Mouse (Mus musculus) midbrain, embryonic 15.5 days (tissue): Measurements from ENCODE around the gene Pidd1. TPM values are rescaled to one million over a fixed set of nuclear protein-coding genes. Genes with fewer than 3 reads are reported as not detected.
"Not testable (repeated sequence)": the region's sequence is repeated elsewhere in the genome, so short reads cannot be mapped to it uniquely, and the experiment has no call there.

Experiments
- ATAC-seq: fragments of 200-750 bp; cut with Nextera tagmentation; replicated peaks from 2 replicates; pipeline ENCODE4 v1.8.0; 2017; ENCODE audit warnings: moderate TSS enrichment
- H3K27ac ChIP-seq: fragments of 300-500 bp; sonication (generic); 2 replicates; pipeline ENCODE4 v1.5.1; 2015; ENCODE audit warnings: mild to moderate bottlenecking, inconsistent platforms
- H3K27me3 ChIP-seq: fragments of 300-500 bp; sonication (generic); replicated peaks from 2 replicates; pipeline ENCODE4 v1.6.1; 2015; ENCODE audit warnings: inconsistent platforms
- H3K36me3 ChIP-seq: fragments of 300-500 bp; sonication (generic); replicated peaks from 2 replicates; pipeline ENCODE4 v1.6.1; 2015; ENCODE audit warnings: inconsistent platforms
- H3K4me1 ChIP-seq: fragments of 300-500 bp; sonication (generic); 2 replicates; pipeline ENCODE4 v1.6.1; 2015; ENCODE audit warnings: inconsistent platforms
- H3K4me2 ChIP-seq: fragments of 300-500 bp; sonication (generic); 2 replicates; pipeline ENCODE4 v1.6.1; 2015; ENCODE audit warnings: inconsistent platforms, mild to moderate bottlenecking, moderate library complexity
- H3K4me3 ChIP-seq: fragments of 300-500 bp; sonication (generic); 2 replicates; pipeline ENCODE4 v1.5.1; 2015; ENCODE audit warnings: mild to moderate bottlenecking, inconsistent platforms
- H3K9ac ChIP-seq: fragments of 300-500 bp; sonication (generic); 2 replicates; pipeline ENCODE4 v1.6.1; 2015; ENCODE audit warnings: mild to moderate bottlenecking, inconsistent platforms
- H3K9me3 ChIP-seq: fragments of 300-500 bp; sonication (generic); 2 replicates; pipeline ENCODE4 v1.6.1; 2016; ENCODE audit warnings: inconsistent platforms
- WGBS: fragments of 180-500 bp; shearing (Covaris S2); methylation state at CpG from one replicate; pipeline ENCODE4 v1.1.7; 2015; ENCODE audit warnings: mixed read lengths; 5-methylcytosine and 5-hydroxymethylcytosine counted together
- polyA plus RNA-seq: library from polyadenylated mRNA; unstranded; fragments of >200 nt; fragmentation: Nextera tagmentation; extraction: Ambion mirVana; gene quantifications from 2 replicates; pipeline ENCODE4 v1.2.1, GENCODE M21; 2015

The Pidd1 gene
- polyA plus RNA-seq, 1 experiment from 2014 or later = 3.8 TPM

- WGBS = 77% methylated on average over 2 of the region's 2 CpGs
- Histone ChIP-seq H3K4me2 (no peak overlapping the region), H3K36me3 (peaks cover 10% of the 10 kb centered on the region; the same call in 1 of the 2 replicates), H3K27me3 (no peaks in the 10 kb centered on the region), H3K4me3 (no peak overlapping the region), H3K9ac (no peak overlapping the region), H3K4me1 (peaks cover 20% of the 10 kb centered on the region), H3K27ac (no peak overlapping the region), H3K9me3 (no peaks in the 10 kb centered on the region)
- no peak for ATAC-seq
Observed at GRCm38 (mm10) chr7:141453636-141454035, 9.8 kb upstream of the Pidd1 start.

- Histone ChIP-seq H3K4me2 (no peak overlapping the region), H3K9me3 (no peaks in the 10 kb centered on the region), H3K9ac (no peak overlapping the region), H3K4me3 (no peak overlapping the region), H3K4me1 (peaks cover 28% of the 10 kb centered on the region), H3K27me3 (no peaks in the 10 kb centered on the region), H3K36me3 (peaks cover 10% of the 10 kb centered on the region; the same call in 1 of the 2 replicates), H3K27ac (no peak overlapping the region)
- ATAC-seq = no peak
Observed at GRCm38 (mm10) chr7:141451928-141452327, 8.1 kb upstream of the Pidd1 start.

- no peaks in the 10 kb centered on the region for H3K9me3 ChIP-seq
- WGBS = under 1% methylated on average over 63 of the region's 63 CpGs
- peak within 1 kb of the TSS; percentile 69 for H3K4me3 ChIP-seq
- H3K4me2 ChIP-seq = peak within 1 kb of the TSS; percentile 62
- peaks cover 31% of the 10 kb centered on the region for H3K4me1 ChIP-seq
- peak within 1 kb of the TSS; percentile 95 for H3K27ac ChIP-seq
- H3K27me3 ChIP-seq = no peaks in the 10 kb centered on the region
- peak; percentile 94 for ATAC-seq
- H3K9ac ChIP-seq = peak within 1 kb of the TSS; percentile 81
- peaks cover 10% of the 10 kb centered on the region; the same call in 1 of the 2 replicates for H3K36me3 ChIP-seq
Observed at GRCm38 (mm10) chr7:141447110-141447991, 3.5 kb upstream of the Pidd1 start, which contains the start of gene Rplp2. Rplp2 (plus strand) TSS chr7:141447370.

- H3K27me3 ChIP-seq, H3K36me3 ChIP-seq, H3K9ac ChIP-seq, H3K27ac ChIP-seq, H3K4me3 ChIP-seq, ATAC-seq, H3K9me3 ChIP-seq: not testable (repeated sequence)
- Histone ChIP-seq H3K4me1 (peaks cover 31% of the 10 kb centered on the region), H3K4me2 (peak overlapping the region; percentile 62)
- WGBS = 87% methylated on average over 3 of the region's 3 CpGs
Observed at GRCm38 (mm10) chr7:141446374-141446773, 2.5 kb upstream of the Pidd1 start.

- Histone ChIP-seq H3K4me2 (peak overlapping the region; percentile 50), H3K27me3 (no peaks in the 10 kb centered on the region), H3K9me3 (no peaks in the 10 kb centered on the region), H3K27ac (no peak overlapping the region), H3K36me3 (no peaks in the 10 kb centered on the region), H3K9ac (peak overlapping the region; percentile 29), H3K4me3 (peak overlapping the region; percentile 27), H3K4me1 (peaks cover 24% of the 10 kb centered on the region)
- ATAC-seq = no peak
- WGBS = 22% methylated on average over 12 of the region's 12 CpGs
Observed at GRCm38 (mm10) chr7:141443081-141443821, 574 bp downstream of the Pidd1 start.

- no peak for ATAC-seq
- WGBS = 93% methylated on average over 13 of the region's 13 CpGs
- H3K27ac ChIP-seq = no peak overlapping the region
- H3K9me3 ChIP-seq = no peaks in the 10 kb centered on the region
- no peak overlapping the region for H3K4me3 ChIP-seq
- no peaks in the 10 kb centered on the region for H3K36me3 ChIP-seq
- H3K9ac ChIP-seq = no peak overlapping the region
- H3K4me1 ChIP-seq = peaks cover 29% of the 10 kb centered on the region
- H3K27me3 ChIP-seq = no peaks in the 10 kb centered on the region
- H3K4me2 ChIP-seq = 0 out of 2 replicates have a peak overlapping the region, but pooled peaks have one; percentile 50
Observed at GRCm38 (mm10) chr7:141442199-141442598, 1.6 kb downstream of the Pidd1 start.

GRCm38 (mm10) chr7:141441460-141441859 lies 2.4 kb downstream of the Pidd1 start:
- no peak overlapping the region for H3K4me3 ChIP-seq
- H3K36me3 ChIP-seq = no peaks in the 10 kb centered on the region
- WGBS = 96% methylated on average over 9 of the region's 9 CpGs
- no peak overlapping the region for H3K27ac ChIP-seq
- H3K27me3 ChIP-seq = no peaks in the 10 kb centered on the region
- peaks cover 29% of the 10 kb centered on the region for H3K4me1 ChIP-seq
- no peak overlapping the region for H3K9ac ChIP-seq
- ATAC-seq = no peak
- no peaks in the 10 kb centered on the region for H3K9me3 ChIP-seq
- no peak overlapping the region for H3K4me2 ChIP-seq

- no peaks in the 10 kb centered on the region for H3K27me3 ChIP-seq
- 29% methylated on average over 6 of the region's 6 CpGs for WGBS
- H3K9me3 ChIP-seq = no peaks in the 10 kb centered on the region
- no peak for ATAC-seq
- peaks cover 37% of the 10 kb centered on the region for H3K4me1 ChIP-seq
- no peak overlapping the region for H3K4me3 ChIP-seq
- H3K9ac ChIP-seq = no peak overlapping the region
- H3K4me2 ChIP-seq = no peak overlapping the region
- H3K27ac ChIP-seq = no peak overlapping the region
- no peaks in the 10 kb centered on the region for H3K36me3 ChIP-seq
Observed at GRCm38 (mm10) chr7:141440613-141441012, 3.2 kb downstream of the Pidd1 start.

GRCm38 (mm10) chr7:141439811-141440210 lies 4.0 kb downstream of the Pidd1 start:
- peaks cover 45% of the 10 kb centered on the region for H3K4me1 ChIP-seq

GRCm38 (mm10) chr7:141439140-141439679 lies 4.6 kb downstream of the Pidd1 start:
- Histone ChIP-seq H3K9me3 (no peaks in the 10 kb centered on the region), H3K4me2 (no peak overlapping the region), H3K4me1 (peaks cover 50% of the 10 kb centered on the region), H3K9ac (no peak overlapping the region), H3K4me3 (no peak overlapping the region), H3K27me3 (no peaks in the 10 kb centered on the region), H3K36me3 (no peaks in the 10 kb centered on the region), H3K27ac (no peak overlapping the region)
- WGBS = 95% methylated on average over 10 of the region's 10 CpGs
- ATAC-seq = no peak

More at GRCm38 (mm10) chr7:141439811-141440210, 4.0 kb downstream of the Pidd1 start:
- Histone ChIP-seq H3K9me3 (no peaks in the 10 kb centered on the region), H3K4me2 (no peak overlapping the region), H3K36me3 (no peaks in the 10 kb centered on the region), H3K27ac (no peak overlapping the region), H3K9ac (no peak overlapping the region), H3K27me3 (no peaks in the 10 kb centered on the region), H3K4me3 (no peak overlapping the region)
- WGBS = 96% methylated on average over 11 of the region's 11 CpGs
- ATAC-seq = no peak

GRCm38 (mm10) chr7:141438201-141438968 lies 5.4 kb downstream of the Pidd1 start:
- peak overlapping the region; percentile 92; the same call in 1 of the 2 replicates for H3K4me2 ChIP-seq
- peak overlapping the region; percentile 80; the same call in 1 of the 2 replicates for H3K9ac ChIP-seq
- peaks cover 49% of the 10 kb centered on the region for H3K4me1 ChIP-seq

More at GRCm38 (mm10) chr7:141438201-141438968, 5.4 kb downstream of the Pidd1 start:
- H3K27ac ChIP-seq = peak overlapping the region; percentile 87; the same call in 1 of the 2 replicates
- no peak for ATAC-seq
- 90% methylated on average over 12 of the region's 12 CpGs for whole genome bisulfite sequencing
- H3K4me3 ChIP-seq = peak overlapping the region; percentile 74; the same call in 1 of the 2 replicates
- no peaks in the 10 kb centered on the region for H3K9me3 ChIP-seq
- H3K27me3 ChIP-seq = no peaks in the 10 kb centered on the region
- 0 out of 2 replicates have a peak, but pooled peaks cover 2% of the 10 kb centered on the region for H3K36me3 ChIP-seq
